Mouse (Mus musculus): Measurements from ENCODE around the gene Nedd9. TPM values are rescaled to one million over a fixed set of nuclear protein-coding genes. Genes with fewer than 3 reads are reported as not detected.

Nedd9 gene
- total and polyA plus RNA-seq, 2 experiments from 2014 or later, result 10.1 to 28.2 TPM

GRCm38 (mm10) chr13:41349770-41350169 lies 137.4 kb downstream of the Nedd9 start:
- no peak overlapping the region for H3K4me2 ChIP-seq (ENCODE audit: low read depth, low read length)
- H3K27me3 ChIP-seq (ENCODE audit: control insufficient read depth, insufficient read depth, low read length), result no peaks in the 10 kb centered on the region
- H3K27ac ChIP-seq (ENCODE audit: low read depth), result no peak overlapping the region
- H3K4me1 ChIP-seq (ENCODE audit: control insufficient read depth, insufficient read depth), result peaks cover 42% of the 10 kb centered on the region
- no peak overlapping the region for H3K9ac ChIP-seq (replicated peaks; ENCODE audit: low read depth, low read length)
- H3K36me3 ChIP-seq (replicated peaks; ENCODE audit: control insufficient read depth, insufficient read depth, low read length), result 0 out of 2 replicates have a peak, but pooled peaks cover 4% of the 10 kb centered on the region
- H3K9me3 ChIP-seq (replicated peaks; ENCODE audit: control insufficient read depth, low read length), result no peaks in the 10 kb centered on the region
- no peak overlapping the region for H3K4me3 ChIP-seq (ENCODE audit: low read depth, low read length)
- TF ChIP-seq EP300 (IDR thresholded peaks at IDR 0.05; ENCODE audit: low read depth) (no peak), CTCF (IDR thresholded peaks at IDR 0.05; ENCODE audit: low read depth) (no peak)
- WGBS, result 61% methylated on average over 4 of the region's 4 CpGs
- no peak for DNase-seq (ENCODE audit: low spot score)
- no peak for ATAC-seq (ENCODE audit: insufficient read depth, low read depth)

GRCm38 (mm10) chr13:41345756-41346155 lies 141.4 kb downstream of the Nedd9 start:
- peaks cover 71% of the 10 kb centered on the region for H3K4me1 ChIP-seq (ENCODE audit: control insufficient read depth, insufficient read depth)
- H3K36me3 ChIP-seq (replicated peaks; ENCODE audit: control insufficient read depth, insufficient read depth, low read length), result 0 out of 2 replicates have a peak, but pooled peaks cover 4% of the 10 kb centered on the region
- WGBS, result 28% methylated on average over 7 of the region's 7 CpGs
- TF ChIP-seq CTCF (IDR thresholded peaks at IDR 0.05; ENCODE audit: low read depth) (no peak), EP300 (IDR thresholded peaks at IDR 0.05; ENCODE audit: low read depth) (peak; percentile 53; the same call in 1 of the 2 replicates)
- H3K4me3 ChIP-seq (ENCODE audit: low read depth, low read length), result no peak overlapping the region
- peak overlapping the region; percentile 42 for H3K4me2 ChIP-seq (ENCODE audit: low read depth, low read length)
- H3K9me3 ChIP-seq (replicated peaks; ENCODE audit: control insufficient read depth, low read length), result no peaks in the 10 kb centered on the region
- no peaks in the 10 kb centered on the region for H3K27me3 ChIP-seq (ENCODE audit: control insufficient read depth, insufficient read depth, low read length)
- DNase-seq (ENCODE audit: low spot score) (peak; percentile 92), ATAC-seq (ENCODE audit: insufficient read depth, low read depth) (peak; percentile 84)
- H3K27ac ChIP-seq (ENCODE audit: low read depth), result peak overlapping the region; percentile 83
- no peak overlapping the region; the same call in 1 of the 2 replicates for H3K9ac ChIP-seq (replicated peaks; ENCODE audit: low read depth, low read length)

- peak; percentile 50 for DNase-seq (ENCODE audit: low spot score)
- WGBS, result 38% methylated on average over 6 of the region's 6 CpGs
- Histone ChIP-seq H3K27ac (ENCODE audit: low read depth) (peak overlapping the region; percentile 83), H3K4me2 (ENCODE audit: low read depth, low read length) (peak overlapping the region; percentile 42), H3K9ac (replicated peaks; ENCODE audit: low read depth, low read length) (no peak overlapping the region), H3K4me3 (ENCODE audit: low read depth, low read length) (no peak overlapping the region), H3K4me1 (ENCODE audit: control insufficient read depth, insufficient read depth) (peaks cover 71% of the 10 kb centered on the region), H3K9me3 (replicated peaks; ENCODE audit: control insufficient read depth, low read length) (no peaks in the 10 kb centered on the region), H3K27me3 (ENCODE audit: control insufficient read depth, insufficient read depth, low read length) (no peaks in the 10 kb centered on the region), H3K36me3 (replicated peaks; ENCODE audit: control insufficient read depth, insufficient read depth, low read length) (0 out of 2 replicates have a peak, but pooled peaks cover 4% of the 10 kb centered on the region)
- TF ChIP-seq CTCF (IDR thresholded peaks at IDR 0.05; ENCODE audit: low read depth) (no peak), EP300 (IDR thresholded peaks at IDR 0.05; ENCODE audit: low read depth) (no peak)
- ATAC-seq (ENCODE audit: insufficient read depth, low read depth), result peak; percentile 67
Measured at GRCm38 (mm10) chr13:41345306-41345705, 141.9 kb downstream of the Nedd9 start.

- Histone ChIP-seq H3K27me3 (ENCODE audit: control insufficient read depth, insufficient read depth, low read length) (no peaks in the 10 kb centered on the region), H3K4me2 (ENCODE audit: low read depth, low read length) (no peak overlapping the region), H3K27ac (ENCODE audit: low read depth) (no peak overlapping the region), H3K36me3 (replicated peaks; ENCODE audit: control insufficient read depth, insufficient read depth, low read length) (0 out of 2 replicates have a peak, but pooled peaks cover 4% of the 10 kb centered on the region), H3K9me3 (replicated peaks; ENCODE audit: control insufficient read depth, low read length) (no peaks in the 10 kb centered on the region), H3K4me3 (ENCODE audit: low read depth, low read length) (no peak overlapping the region), H3K4me1 (ENCODE audit: control insufficient read depth, insufficient read depth) (peaks cover 81% of the 10 kb centered on the region), H3K9ac (replicated peaks; ENCODE audit: low read depth, low read length) (no peak overlapping the region)
- ATAC-seq (ENCODE audit: insufficient read depth, low read depth) (no peak), DNase-seq (ENCODE audit: low spot score) (no peak)
- 69% methylated on average over 3 of the region's 3 CpGs for WGBS
- TF ChIP-seq EP300 (IDR thresholded peaks at IDR 0.05; ENCODE audit: low read depth) (no peak), CTCF (IDR thresholded peaks at IDR 0.05; ENCODE audit: low read depth) (no peak)
Measured at GRCm38 (mm10) chr13:41343887-41344266, 143.3 kb downstream of the Nedd9 start.

- no peak overlapping the region for H3K9ac ChIP-seq (replicated peaks; ENCODE audit: low read depth, low read length)
- DNase-seq (ENCODE audit: low spot score) (no peak), ATAC-seq (ENCODE audit: insufficient read depth, low read depth) (no peak)
- no peak for TF ChIP-seq EP300 (IDR thresholded peaks at IDR 0.05; ENCODE audit: low read depth)
- no peak for TF ChIP-seq CTCF (IDR thresholded peaks at IDR 0.05; ENCODE audit: low read depth)
- no peaks in the 10 kb centered on the region for H3K27me3 ChIP-seq (ENCODE audit: control insufficient read depth, insufficient read depth, low read length)
- peaks cover 9% of the 10 kb centered on the region; the same call in 1 of the 2 replicates for H3K36me3 ChIP-seq (replicated peaks; ENCODE audit: control insufficient read depth, insufficient read depth, low read length)
- H3K4me2 ChIP-seq (ENCODE audit: low read depth, low read length), result no peak overlapping the region
- peaks cover 81% of the 10 kb centered on the region for H3K4me1 ChIP-seq (ENCODE audit: control insufficient read depth, insufficient read depth)
- H3K27ac ChIP-seq (ENCODE audit: low read depth), result no peak overlapping the region
- no peaks in the 10 kb centered on the region for H3K9me3 ChIP-seq (replicated peaks; ENCODE audit: control insufficient read depth, low read length)
- WGBS, result 42% methylated on average over 3 of the region's 3 CpGs
- no peak overlapping the region for H3K4me3 ChIP-seq (ENCODE audit: low read depth, low read length)
Measured at GRCm38 (mm10) chr13:41343163-41343886, 143.8 kb downstream of the Nedd9 start.

Measured in heart, postnatal 0 days (tissue).